Mouse (Mus musculus) liver, embryonic 18 days (tissue): ENCODE measurements around the gene Teddm1a. TPM values are rescaled to one million over a fixed set of nuclear protein-coding genes. Genes with fewer than 3 reads are reported as not detected.

ENCODE experiments used
- polyA plus RNA-seq: library from polyadenylated mRNA; depleted of rRNA; stranded (reverse); fragments of >200 nt; gene quantifications from 2 replicates; pipeline ENCODE4 v1.2.3, GENCODE M21; 2012; rRNA removed

Gene Teddm1a
- polyA plus RNA-seq, result not detected in 2 replicates

DNA sequence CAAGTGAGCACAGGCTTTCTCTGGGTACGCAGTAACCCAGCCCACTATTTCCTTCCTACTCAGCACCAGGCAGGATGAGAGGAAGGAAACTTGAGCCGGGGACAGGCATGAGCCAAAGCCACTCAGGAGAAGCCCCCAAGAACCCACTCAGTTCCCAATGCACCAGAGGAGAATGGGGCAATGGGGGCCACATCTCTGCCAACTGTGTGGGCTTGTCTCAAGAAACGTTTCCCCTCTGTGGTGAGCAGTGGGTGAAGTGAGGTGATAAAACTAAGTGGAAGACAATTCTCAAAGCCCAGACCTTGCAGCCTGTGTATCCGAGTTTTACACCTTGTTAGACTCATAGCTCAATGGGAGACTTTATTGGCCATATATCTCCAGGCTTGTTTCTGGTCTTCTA, at the start of gene Teddm1a:
Gene Teddm1a (plus strand): TSS at position 301 of the 400 bp plus-strand sequence.

DNA sequence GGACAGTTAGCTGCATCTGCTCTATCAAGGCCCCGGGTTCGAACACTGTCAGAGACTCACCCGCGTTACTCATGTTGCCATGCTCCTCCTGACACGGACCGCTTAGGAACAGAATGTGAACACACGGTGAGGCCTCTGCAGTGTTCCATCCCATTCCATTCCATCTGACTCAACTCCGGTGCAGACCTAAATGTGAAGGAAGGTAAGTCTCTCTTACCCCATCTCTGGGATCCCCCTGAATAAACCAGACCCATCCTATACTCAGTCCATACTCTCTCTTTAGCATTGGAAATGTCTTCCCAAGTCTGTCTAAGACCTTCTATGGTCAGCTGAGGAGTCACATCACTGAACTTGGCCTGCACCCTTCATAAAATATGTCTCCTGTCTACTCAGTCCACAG, 47.5 kb upstream of the Teddm1a start, which contains the start of gene Rgsl1:
Gene Rgsl1 (minus strand): TSS at position 101 of the 400 bp plus-strand sequence.

GRCm38 (mm10) chr1:153874045-153874444, 17.5 kb upstream of the Teddm1a start, which contains the start of gene Teddm1b:
TSS of gene Teddm1b (plus strand) at chr1:153874345.

DNA sequence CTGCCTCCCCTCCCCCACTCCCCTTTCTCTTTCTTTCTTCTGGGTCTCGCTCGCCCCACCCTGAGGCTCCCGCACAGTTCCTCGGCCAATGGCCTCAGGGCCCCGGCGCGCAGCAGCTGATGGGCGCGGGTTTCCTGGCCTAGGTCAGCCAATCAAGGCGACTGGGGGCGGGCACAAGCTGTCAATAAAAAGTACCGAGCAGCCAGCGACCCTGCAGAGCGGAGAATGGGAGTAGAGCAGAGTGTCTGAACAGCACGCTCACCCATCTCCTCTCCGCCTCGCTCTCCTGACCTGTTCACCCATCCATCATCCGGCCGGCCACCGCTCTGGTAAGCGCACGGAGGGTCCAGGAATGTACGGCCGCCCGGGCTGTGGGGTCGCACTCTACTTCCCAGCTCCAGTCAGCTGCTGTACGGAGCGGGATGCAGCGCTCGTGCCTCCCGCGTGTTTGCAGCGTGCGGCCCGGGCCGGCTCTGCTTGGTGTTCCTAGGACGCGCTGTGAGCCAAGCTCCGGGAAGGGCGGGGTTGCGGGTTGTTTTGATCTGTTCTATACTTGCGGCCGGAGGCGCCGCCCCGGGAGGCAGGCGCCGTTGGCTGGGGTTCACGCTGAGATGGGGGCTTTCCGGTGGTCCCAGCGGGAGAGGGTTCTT, 8.3 kb downstream of the Teddm1a start, which contains the start of the genes Glul and Teddm2:
Gene Glul (plus strand): TSS at position 214 of the 650 bp plus-strand sequence.
Gene Teddm2 (minus strand): TSS at position 498 of the 650 bp plus-strand sequence.

Other genes with a start within 250 kb of the Teddm1a start
- 0.05 TPM in 2 replicates for gene Rgs8, start 238.7 kb upstream of the Teddm1a start, polyA plus RNA-seq
- 19.9 and 24.9 TPM in 2 replicates for gene Rgs16, start 151.4 kb upstream of the Teddm1a start, polyA plus RNA-seq
- 19.1 and 20.8 TPM in 2 replicates for gene Rnasel, start 142.3 kb upstream of the Teddm1a start, polyA plus RNA-seq
- 0.01 and 0.02 TPM in 2 replicates for gene Rgsl1, start 47.6 kb upstream of the Teddm1a start, polyA plus RNA-seq
- gene Teddm1b, start 17.4 kb upstream of the Teddm1a start, polyA plus RNA-seq, result not detected in 2 replicates
- 162 and 185 TPM in 2 replicates for gene Glul, start 8.2 kb downstream of the Teddm1a start, polyA plus RNA-seq
- 0.25 and 0.30 TPM in 2 replicates for gene Teddm2, start 8.5 kb downstream of the Teddm1a start, polyA plus RNA-seq